Mouse (Mus musculus): ENCODE measurements around the gene Metrnl. TPM values are rescaled to one million over a fixed set of nuclear protein-coding genes. Genes with fewer than 3 reads are reported as not detected.

Gene Metrnl
- total RNA-seq, 4 experiments from 2014 or later, result 10.8 to 29.6 (median 21.0) TPM

DNA sequence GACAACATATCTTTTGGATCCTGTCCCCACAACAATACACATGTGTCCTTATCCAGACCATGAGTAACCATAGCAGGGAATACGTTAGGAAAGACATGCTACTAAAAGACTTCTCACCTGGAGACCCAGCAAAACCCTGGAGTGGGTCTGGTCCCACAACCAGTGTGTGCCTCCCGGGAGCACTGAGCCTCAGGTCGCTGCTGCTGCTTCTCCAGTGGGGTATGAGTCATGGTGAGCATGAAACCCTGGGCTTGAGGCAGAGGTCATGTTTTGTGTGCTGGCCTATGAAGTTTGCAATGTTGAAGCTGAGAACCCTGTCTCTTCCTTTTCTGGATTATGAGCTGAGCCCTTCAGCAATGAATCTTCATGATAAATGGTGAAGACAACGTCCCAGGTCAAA lies 15.3 kb upstream of the Metrnl start:
- DNase-seq, result no peak

DNA sequence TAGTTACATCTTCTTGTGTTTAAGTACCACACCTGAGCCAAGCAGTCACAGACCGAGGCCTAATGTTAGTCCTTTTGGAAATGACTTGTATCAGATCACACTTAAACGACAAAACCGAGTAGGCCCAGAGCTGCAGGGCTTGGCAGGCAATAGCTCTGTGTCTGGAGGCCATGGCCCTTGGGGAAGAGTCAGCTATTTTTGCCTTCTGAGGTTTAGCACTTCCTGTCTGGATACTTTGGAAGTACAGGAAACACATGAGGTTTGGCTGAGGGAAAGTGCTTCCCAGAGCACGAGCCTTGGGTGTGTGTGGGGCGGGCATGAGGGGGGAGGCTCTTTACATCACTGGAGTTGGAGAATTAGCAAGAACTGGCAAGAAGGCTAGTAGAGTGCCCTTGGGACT lies 14.7 kb upstream of the Metrnl start:
- no peak for DNase-seq

DNA sequence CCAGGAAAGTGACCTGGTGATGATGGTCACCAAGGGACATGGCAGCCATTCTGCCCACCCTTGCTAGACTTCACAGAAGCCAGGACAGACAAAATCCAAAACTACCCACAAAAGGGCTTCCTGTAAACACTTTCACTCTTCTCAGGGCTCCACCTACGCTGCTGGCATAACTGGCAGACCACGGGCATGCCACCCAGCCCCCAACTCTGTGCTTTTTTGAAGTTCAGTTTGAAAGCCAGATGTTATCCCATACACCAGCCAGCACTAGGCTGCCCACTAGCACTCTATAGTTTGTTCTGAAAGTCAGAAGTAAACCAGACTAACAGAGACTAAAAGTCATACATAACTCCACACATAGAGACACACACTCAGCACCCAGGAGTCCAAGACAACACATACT lies 13.3 kb upstream of the Metrnl start:
- DNase-seq, result no peak

DNA sequence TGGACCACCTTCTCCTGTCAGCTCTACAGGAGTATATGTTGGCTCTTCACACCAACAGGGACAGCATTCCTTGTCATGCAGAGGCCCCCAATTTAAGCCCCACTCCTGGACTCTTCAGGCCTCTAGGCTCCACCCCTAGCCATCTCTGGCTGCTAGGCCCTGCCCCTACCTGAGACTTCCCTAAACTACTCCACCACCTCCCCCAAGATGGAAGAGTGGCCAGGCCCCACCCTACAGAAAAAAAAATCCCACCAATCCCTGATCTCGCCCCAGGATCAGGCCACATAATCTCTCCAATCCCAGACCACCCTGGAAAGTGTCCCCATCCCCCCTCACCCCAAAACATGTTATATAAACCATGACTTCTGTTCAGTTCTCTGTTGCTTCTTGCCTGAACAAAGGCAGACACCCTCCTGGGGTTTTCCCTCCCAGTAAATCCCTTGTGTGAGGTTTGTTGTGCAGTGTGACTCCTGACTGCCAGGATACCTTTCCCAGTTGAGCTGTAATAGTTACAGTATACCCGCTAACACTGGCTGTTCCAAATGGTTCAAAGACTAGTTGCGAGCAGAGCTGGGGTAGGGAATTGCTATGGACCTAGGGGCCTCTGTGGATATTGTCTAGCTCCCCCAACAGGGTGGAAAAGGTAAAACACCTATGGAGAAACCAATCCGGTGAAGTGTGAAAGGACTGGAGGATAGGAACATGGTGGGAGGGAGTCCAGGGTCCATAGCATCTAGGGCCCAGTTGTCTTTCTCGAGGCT lies 5.9 kb upstream of the Metrnl start:
- DNase-seq, result no peak

DNA sequence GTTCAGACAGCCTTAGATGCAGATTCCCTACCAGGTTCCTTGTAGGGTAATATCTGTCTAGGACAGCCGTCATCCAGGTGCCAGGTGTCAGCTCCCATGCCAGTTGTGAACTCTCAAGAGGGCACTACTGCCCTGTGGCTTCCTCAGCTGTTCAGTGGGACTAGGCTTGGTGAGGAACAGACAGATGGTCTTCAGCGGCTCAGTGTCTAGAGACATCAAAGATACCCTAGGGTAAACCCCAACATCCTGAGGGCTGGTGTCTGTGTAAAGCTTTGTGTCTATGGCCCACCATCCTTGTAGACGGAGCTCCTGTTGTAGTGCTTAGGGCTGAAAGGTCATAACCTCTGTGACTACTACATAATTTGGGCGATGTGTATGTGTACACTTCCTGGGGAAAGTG lies 4.1 kb upstream of the Metrnl start:
- no peak for DNase-seq

DNA sequence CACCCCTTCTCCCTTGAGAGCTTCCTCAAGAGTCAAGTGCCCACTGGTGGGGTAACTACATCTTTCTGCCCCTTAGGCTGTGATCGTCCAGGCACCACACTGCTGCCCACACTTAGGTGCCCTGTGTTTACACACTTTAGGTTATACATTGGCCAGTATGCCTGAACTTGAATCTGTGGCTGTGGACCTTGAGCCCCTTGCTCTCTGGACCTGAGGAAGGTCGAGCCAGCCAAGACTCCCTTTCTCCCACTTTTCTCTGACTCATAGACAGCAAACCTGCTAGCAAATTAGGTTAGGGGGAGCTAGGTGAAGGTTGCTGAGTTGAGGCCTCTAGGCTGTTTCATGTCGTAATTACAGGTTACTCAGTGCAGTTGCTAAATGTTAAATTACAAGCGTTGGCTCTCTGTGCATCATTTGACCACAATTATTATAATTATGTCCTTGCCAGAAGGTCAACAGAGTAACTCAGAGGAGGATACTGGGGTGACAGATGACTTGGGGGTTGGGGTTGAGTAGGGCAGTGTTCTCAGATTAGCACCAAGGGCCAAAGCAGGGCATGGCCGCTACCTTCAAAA lies 2.9 kb upstream of the Metrnl start:
- peak; percentile 63 for DNase-seq

DNA sequence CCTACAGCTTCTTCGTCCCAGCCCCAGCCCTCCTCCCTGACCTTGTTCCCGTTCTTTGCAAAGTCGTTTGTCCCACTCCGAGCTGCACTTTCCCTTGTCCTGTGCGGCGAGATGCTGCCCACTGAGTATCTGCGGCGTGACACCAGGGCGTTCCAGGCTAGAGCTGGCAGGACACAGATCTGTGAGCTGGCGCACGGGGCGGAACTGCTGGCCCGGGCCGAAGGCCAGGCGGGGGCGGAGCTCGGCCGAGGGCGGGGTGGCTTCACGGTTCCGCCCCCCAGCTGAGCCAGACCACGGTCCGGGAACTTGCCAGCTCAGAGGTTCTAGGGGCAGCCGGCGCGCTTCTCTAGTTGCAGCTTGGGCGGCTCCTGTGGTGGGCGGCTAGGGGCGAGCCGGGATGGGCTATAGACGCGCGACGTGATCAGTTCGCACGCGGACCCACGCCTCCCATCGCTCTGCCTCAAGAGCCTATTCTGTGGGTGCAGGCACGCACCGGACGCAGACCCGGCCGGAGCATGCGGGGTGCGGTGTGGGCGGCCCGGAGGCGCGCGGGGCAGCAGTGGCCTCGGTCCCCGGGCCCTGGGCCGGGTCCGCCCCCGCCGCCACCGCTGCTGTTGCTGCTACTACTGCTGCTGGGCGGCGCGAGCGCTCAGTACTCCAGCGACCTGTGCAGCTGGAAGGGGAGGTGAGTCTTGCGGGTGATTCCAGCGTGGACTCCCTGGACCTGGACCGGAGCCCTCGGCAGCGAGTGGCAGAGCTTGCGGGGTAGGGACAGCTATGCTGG lies 959 bp downstream of the Metrnl start:
- DNase-seq, result peak; percentile 94

DNA sequence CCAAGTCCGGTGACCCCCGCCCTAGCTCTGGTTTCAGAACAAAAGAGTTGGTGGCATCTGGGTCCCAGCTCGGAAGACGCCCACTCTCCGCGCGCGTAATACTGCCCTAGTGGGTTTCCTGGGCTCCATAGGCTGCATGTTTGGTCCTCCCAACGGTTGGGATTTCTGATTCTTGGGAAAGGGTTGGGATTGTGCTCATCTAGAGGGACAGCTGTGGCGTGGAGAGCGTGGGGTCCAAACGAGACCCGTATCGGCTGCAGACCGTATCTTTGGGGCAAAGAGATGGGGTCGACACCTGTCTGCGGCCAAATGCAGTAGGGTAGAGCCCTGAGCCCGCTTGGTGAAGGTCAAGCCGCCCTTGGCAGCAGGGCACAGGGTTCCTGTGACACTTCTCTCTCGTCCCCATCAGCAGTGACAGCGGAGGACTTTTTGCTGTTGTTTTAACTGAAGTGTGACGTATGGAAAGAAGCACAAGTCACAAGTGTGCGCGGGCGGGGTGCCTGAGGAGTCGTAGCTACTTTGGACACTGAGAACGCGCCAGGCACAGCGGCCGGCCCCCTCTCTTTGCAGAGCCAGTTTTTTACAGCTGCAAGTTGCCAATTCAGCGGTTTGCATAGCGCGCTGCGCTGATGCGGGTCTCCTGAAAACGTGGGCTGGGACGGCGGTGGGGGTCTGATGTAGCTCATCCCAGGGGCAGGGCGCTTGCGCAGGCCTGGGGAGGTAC lies 1.7 kb downstream of the Metrnl start:
- DNase-seq, result peak; percentile 44

DNA sequence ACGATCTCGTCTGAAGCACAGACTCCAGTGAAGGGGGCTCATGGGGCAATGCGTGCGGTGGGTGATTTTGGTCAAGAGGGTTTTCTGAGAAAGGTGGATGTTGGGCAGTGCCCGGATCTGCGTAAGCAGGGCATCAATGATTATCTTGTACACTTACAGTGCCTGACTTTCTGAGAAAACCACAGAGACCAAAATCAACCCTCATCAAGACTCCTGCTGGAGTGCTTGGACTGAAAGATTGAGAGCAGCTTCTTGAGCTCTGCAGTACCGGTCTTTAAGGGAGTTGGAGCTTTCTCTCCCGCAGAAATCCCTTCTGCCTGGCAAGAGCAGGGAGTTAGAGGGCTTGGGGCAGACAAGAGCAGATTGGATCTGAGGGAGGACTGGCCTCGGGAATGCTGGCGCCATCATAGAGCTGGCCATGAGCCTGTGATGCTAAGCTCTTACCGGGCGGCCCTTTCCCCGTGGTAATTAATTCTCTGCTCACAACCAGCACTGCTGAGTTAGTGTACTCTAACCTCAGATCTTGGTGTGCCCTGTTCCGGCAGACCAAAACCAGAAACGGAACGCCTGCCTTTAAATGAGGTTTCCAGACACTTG lies 2.4 kb downstream of the Metrnl start:
- no peak for DNase-seq

DNA sequence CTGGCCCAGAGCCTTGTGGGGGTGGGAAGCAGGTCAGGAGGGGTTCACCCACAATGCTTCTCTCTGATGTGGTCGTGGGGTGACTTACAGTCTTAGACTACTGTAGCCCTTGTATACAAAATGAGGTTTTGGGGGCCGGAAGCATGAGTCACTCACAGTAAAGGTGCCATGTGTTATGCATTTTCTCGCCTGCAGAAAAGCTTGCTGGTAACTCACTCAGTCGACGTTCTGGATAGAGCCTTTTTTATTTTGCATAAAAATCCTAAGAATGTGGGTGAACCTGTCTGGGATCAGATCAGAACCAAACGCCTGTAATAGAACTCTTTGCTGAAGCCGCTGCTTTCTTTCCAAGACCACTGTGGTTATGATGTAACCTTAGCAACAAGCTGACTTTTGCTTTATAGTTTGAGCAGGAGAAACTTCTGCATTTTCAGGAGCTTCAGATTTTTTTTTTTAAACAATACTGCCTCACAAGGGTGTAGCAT lies 5.2 kb downstream of the Metrnl start:
- no peak for DNase-seq

DNA sequence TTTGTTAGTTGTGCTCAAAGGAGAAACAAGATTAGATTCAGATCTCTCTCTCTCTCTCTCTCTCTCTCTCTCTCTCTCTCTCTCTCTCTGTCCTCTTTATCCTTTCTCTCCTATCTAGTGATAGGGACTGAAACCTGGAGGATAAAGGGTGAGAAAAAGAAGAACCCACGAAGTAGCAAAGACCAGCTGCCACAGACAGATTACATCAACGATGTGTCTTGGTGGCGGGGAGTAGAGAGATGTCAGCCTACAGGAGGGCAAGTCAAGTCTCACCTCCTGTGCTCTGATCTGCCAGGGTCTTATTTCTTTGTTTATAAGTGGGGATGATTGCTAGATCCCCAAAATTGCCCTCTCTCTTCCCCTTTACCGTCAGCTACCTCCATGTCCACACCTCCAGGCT lies 7.9 kb downstream of the Metrnl start:
- DNase-seq, result no peak

DNA sequence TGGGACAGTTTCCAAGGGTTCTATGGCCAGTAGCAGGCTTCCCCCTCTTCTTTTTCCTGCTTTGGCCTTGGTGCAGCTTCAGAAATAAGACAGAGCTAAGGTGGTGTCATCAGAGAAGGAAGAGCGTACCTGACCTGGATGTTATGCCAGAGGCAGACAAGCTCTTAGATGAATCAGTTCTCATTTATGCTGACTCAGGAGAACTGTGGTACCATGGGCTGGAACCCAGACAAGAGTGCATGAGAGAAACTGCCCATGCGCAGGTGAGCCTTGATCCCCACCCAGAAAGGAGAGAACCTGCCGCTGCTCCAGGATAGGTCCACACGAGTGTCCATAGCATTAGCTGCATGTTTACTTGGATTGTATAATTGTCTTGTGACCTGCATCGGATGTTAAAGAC lies 8.9 kb downstream of the Metrnl start:
- no peak for DNase-seq

DNA sequence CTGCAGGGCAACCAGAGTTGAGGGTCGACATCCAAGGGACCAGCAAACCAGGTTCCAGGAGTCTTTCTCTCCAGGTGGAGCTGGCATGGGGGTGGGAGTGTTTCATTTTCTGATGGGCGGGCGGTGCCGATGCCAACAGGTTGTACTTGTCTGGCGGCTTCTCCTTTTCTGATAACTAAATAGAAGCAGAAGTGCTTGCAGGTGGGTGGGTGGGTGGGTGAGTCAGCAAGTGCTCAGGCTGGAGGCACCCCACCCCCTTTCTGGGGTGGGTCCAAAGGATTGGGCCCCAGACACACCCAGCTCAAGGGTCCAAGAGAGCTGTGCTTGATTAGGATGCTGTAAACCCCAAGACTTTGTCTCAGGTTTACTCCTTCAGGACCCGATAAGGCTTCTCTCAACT lies 11.6 kb downstream of the Metrnl start:
- DNase-seq, result no peak

DNA sequence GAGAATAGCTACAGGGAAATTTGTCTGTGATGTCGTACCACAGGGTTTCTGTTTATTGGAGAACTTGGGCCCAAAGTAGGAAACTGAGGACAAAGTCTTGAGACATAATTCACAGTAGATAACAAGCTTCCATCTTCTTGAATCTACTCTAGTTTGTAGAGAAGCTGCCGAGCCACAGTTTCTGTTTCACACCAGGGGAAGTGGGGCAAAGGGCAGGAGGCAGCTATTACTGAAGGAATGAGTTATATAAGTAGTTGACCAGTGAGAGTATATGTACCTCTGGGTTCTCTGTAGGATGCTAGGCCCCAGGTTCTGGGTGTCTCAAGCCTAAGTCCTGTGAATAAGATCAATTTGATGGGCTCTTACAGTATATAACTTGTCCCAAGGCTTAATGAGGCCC lies 12.2 kb downstream of the Metrnl start:
- DNase-seq, result no peak

DNA sequence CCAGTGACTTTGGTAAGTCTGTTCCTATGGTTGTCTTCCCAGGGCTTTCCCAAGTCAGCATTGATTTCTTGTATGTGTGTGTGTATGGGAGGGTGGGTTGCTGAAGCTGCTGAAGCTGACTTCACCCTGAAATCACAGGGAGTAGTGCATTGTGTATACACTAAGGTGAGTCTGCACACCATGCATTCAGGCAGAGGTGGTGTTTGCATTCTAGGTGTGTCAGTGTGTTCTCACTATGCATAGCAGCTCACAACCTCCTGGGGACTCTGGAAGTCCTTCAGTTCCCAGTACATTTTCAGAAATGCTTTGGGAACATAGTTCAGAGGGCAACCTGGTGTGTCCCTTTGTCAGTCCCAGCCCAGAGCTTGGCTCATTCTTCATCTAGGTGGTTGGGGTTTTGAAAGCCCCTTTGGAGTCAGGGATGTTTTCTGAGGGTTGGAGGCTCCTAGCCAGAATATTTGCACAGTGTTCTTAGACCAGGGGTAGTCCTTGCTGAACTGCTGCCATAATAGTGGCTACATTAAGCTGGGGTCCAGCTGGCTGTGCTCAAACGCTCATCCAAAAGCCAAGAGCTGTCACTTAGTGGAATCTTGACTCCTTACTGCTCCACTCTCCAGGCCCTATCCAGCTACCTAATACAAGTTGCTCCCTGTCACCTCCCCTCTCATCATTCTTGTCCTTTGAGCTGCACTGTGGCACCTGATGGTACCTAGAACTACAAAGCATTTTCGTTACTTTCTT lies 13.6 kb downstream of the Metrnl start:
- DNase-seq, result no peak

DNA sequence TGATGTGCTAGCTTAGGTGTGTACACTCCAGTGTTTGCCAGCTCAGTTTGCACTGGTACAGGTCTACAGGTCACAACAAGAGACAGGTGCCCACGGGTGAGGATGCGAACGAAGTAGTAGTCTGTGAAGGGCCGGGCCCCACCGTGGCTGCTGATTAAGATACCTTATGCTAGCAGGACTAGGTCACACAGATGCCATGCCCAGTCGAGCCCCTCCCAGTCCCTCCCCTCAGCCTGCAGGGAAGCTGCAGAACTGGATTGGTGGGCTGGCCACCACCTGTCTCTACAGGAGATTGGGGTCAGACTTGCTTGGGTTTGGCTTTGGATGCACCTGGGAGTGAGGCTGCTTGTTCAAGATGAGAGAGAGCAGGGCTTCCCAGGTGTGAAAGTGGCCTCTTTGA lies 16.4 kb downstream of the Metrnl start:
- no peak for DNase-seq

DNA sequence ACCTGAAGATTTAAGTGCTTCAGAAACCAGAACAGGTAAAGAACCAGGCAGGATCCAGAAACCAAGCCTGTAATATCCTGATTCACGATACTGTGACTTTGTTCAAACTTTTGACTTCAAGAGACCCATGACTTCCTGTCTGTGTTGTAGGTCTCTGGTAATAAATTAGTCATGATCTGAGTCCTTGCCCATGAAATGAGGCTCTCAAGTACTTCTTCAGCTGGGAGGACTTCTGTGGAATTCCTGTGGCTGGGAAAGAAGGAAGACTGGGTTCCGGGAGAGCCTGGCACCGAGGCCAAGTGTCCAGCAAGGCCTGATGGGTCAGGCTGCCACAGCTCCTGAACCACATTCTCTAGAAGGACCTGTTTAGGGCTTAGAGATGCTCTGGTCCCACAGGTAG lies 19.4 kb downstream of the Metrnl start:
- DNase-seq, result no peak

DNA sequence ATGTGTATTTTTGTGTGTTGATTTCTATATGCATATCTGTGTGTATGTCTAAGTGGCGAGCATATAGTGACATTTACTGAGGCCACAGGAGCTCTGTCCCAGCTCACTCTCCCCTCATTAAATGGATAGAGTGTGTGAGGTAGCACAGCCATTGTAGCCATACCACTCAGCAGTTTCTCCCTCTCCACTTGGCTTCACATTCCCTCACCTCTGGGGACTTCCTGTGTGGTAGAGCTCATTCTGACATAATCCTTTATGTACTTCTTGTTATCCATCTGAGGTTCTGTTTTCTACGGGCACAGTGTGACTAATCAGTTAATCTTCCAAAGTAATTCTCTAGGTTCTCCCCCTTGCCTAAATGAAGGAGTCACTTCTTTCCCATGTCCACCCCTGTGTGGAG lies 21.1 kb downstream of the Metrnl start:
- DNase-seq, result no peak

DNA sequence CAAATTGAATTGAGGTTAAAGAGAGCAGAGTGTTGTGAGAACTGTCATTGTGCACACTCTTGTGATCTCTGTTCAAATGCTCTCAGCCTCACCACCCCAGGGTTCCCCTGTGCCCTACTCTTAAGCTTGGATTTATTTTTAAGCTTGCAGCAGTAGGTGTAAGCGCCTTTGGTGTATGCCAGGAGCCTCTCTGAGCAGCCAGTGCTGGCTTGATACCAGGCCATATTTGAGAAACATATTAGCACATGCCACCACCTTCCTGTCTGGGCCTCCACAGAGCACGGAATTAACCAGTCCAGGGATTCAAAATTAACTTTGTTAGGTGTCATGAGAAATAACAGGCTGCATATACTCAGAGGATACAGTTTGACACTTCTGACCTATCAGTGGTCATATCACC lies 25.3 kb downstream of the Metrnl start:
- DNase-seq, result no peak

DNA sequence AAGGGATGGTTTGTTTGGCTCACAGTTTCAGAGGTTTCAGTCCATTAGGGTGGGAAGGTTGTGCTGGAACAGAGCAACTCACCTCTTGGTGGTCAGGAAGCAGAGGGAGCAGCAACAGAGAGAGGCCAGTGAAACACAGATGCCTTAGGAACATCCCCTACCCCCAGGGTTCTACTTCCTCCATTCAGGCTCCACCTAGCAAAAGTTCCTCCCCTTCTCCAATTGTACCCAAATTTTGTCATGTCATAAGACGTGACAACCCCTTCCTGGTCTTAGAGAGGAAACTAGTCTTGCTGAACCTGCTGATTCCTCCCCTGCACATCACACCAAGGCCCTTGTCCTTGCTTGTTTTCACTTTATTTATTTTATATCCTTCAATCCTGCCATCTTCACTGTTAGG lies 32.8 kb downstream of the Metrnl start:
- no peak for DNase-seq

DNA sequence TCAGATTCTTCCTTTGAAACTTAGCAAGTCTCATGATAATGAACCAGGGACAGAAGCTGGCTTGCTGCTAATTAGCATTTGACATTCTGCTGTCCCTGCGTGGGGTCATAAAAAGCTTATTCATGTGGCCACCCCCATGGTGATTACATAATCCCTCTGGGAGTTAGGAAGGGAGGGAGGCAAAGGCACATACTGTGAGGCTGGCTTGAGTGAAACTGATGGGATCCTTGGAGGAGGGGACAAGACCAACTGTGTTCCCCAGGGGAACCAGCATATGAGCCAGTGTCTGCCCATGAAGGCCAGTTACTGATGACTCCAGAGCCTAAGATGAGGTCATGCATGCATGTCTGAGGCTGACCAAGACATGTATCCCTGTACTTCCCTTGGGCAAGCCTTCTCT lies 33.5 kb downstream of the Metrnl start:
- no peak for DNase-seq

DNA sequence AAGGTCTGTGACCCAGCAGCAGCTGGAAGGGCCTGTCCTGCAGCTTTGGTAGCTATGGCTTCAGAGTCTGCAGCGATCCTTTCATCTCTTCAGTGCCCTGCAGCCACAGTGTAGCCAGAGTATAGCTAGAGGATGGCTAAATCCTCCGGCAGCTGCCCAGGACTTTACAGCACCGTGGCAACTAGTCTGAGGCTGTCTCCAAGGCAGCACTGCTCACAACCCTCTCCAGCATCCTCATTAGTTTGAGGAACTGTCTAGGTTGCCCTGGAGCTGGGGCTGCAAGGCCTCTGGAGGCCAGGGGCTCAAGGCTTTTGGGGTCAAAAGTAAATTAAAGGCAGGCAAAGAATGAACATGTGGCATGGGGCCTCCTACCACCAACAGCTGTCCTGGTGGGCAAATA lies 37.3 kb downstream of the Metrnl start:
- no peak for DNase-seq

All from adrenal gland, adult 8-10 months (tissue).